Mouse (Mus musculus): ENCODE data around the gene Adcy6.

The Adcy6 gene

GRCm38 (mm10) chr15:98609331-98610130 is at the start of gene Adcy6:
Adcy6 (minus strand) TSS chr15:98610076.
- peak; percentile 84 to 92 for DNase-seq

GRCm38 (mm10) chr15:98656982-98657751 is 47.3 kb upstream of the Adcy6 start:
- DNase-seq = no peak

GRCm38 (mm10) chr15:98652174-98652573 is 42.3 kb upstream of the Adcy6 start:
- no peak for DNase-seq

GRCm38 (mm10) chr15:98651431-98651830 is 41.6 kb upstream of the Adcy6 start:
- no peak for DNase-seq

- no peak for DNase-seq
Measured at GRCm38 (mm10) chr15:98648071-98648470, 38.2 kb upstream of the Adcy6 start.

GRCm38 (mm10) chr15:98647308-98647707 is 37.4 kb upstream of the Adcy6 start:
- no peak for DNase-seq

GRCm38 (mm10) chr15:98646737-98647136 is 36.9 kb upstream of the Adcy6 start:
- DNase-seq = no peak

GRCm38 (mm10) chr15:98645057-98646026 is 35.5 kb upstream of the Adcy6 start:
- peak; percentile 52 to 62 for DNase-seq

- no peak for DNase-seq
Measured at GRCm38 (mm10) chr15:98644406-98644805, 34.5 kb upstream of the Adcy6 start.

- DNase-seq = peak; percentile 49 to 70
Measured at GRCm38 (mm10) chr15:98640157-98640556, 30.3 kb upstream of the Adcy6 start.

- no peak for DNase-seq
Measured at GRCm38 (mm10) chr15:98637155-98637554, 27.3 kb upstream of the Adcy6 start.

- DNase-seq = no peak
Measured at GRCm38 (mm10) chr15:98636517-98636916, 26.6 kb upstream of the Adcy6 start.

- no peak for DNase-seq
Measured at GRCm38 (mm10) chr15:98635291-98635841, 25.5 kb upstream of the Adcy6 start.

GRCm38 (mm10) chr15:98634541-98635081 is 24.7 kb upstream of the Adcy6 start:
- peak; percentile 54 to 64 for DNase-seq

- no peak for DNase-seq
Measured at GRCm38 (mm10) chr15:98633822-98634470, 24.1 kb upstream of the Adcy6 start.

GRCm38 (mm10) chr15:98632921-98633320 is 23.0 kb upstream of the Adcy6 start:
- DNase-seq = no peak

- DNase-seq = peak; percentile 67 to 75
Measured at GRCm38 (mm10) chr15:98632107-98632744, 22.4 kb upstream of the Adcy6 start.

- peak; percentile 64 to 65 for DNase-seq
Measured at GRCm38 (mm10) chr15:98631493-98631892, 21.6 kb upstream of the Adcy6 start.

GRCm38 (mm10) chr15:98630540-98630939 is 20.7 kb upstream of the Adcy6 start, which contains the start of gene Cacnb3:
Cacnb3 (plus strand) TSS chr15:98630840.
- no peak for DNase-seq

GRCm38 (mm10) chr15:98629464-98629863 is 19.6 kb upstream of the Adcy6 start:
- DNase-seq = no peak
